Mouse (Mus musculus) embryonic facial prominence, embryonic 11.5 days (tissue): ENCODE measurements around the gene Sigmar1. TPM values are rescaled to one million over a fixed set of nuclear protein-coding genes. Genes with fewer than 3 reads are reported as not detected.

ENCODE experiments used
- ATAC-seq: fragments of 200-750 bp; cut with Nextera tagmentation; replicated peaks from 2 replicates; pipeline ENCODE4 v1.8.0; 2017; ENCODE audit warnings: low read depth; ENCODE audit not compliant: insufficient number of reproducible peaks, low FRiP score, low TSS enrichment
- DNase-seq: peaks from one replicate; pipeline ENCODE4 v3.0.0-alpha.2; 2015; ENCODE audit warnings: low spot score
- H3K27ac ChIP-seq: fragments of 300-500 bp; sonication (generic); replicated peaks from 2 replicates; pipeline ENCODE4 v1.5.1; 2014; ENCODE audit warnings: mild to moderate bottlenecking, low read depth, low read length, control low read depth
- H3K27me3 ChIP-seq: fragments of 300-500 bp; sonication (generic); 2 replicates; pipeline ENCODE4 v1.6.1; 2014; ENCODE audit warnings: mild to moderate bottlenecking, low read length, moderate library complexity, mixed read lengths; ENCODE audit not compliant: control insufficient read depth, insufficient read depth
- H3K36me3 ChIP-seq: fragments of 300-500 bp; sonication (generic); replicated peaks from 2 replicates; pipeline ENCODE4 v1.6.1; 2014; ENCODE audit warnings: low read depth, mild to moderate bottlenecking, low read length, moderate library complexity, mixed read lengths; ENCODE audit not compliant: control insufficient read depth, insufficient read depth
- H3K4me1 ChIP-seq: fragments of 300-500 bp; sonication (generic); 2 replicates; pipeline ENCODE4 v1.6.1; 2014; ENCODE audit warnings: low read length, mixed read lengths; ENCODE audit not compliant: control insufficient read depth, insufficient read depth
- H3K4me2 ChIP-seq: fragments of 300-500 bp; sonication (generic); 2 replicates; pipeline ENCODE4 v1.6.1; 2014; ENCODE audit warnings: low read depth, mild to moderate bottlenecking, control low read depth, low read length, moderate library complexity
- H3K4me3 ChIP-seq: fragments of 300-500 bp; sonication (generic); 2 replicates; pipeline ENCODE4 v1.5.1; 2014; ENCODE audit warnings: low read depth, low read length, control low read depth
- H3K9ac ChIP-seq: fragments of 300-500 bp; sonication (generic); replicated peaks from 2 replicates; pipeline ENCODE4 v1.6.1; 2014; ENCODE audit warnings: mild to moderate bottlenecking, control low read depth, low read length
- H3K9me3 ChIP-seq: fragments of 300-500 bp; sonication (generic); replicated peaks from 2 replicates; pipeline ENCODE4 v1.6.1; 2016; ENCODE audit warnings: mild to moderate bottlenecking, low read length, inconsistent platforms, mixed read lengths; ENCODE audit not compliant: control insufficient read depth
- whole genome bisulfite sequencing: fragments of 180-500 bp; shearing (Covaris S2); extraction: QIAGEN DNeasy Blood & Tissue Kit; methylation state at CpG from one replicate; pipeline ENCODE4 v1.1.7; 2014; 5-methylcytosine and 5-hydroxymethylcytosine counted together
- polyA plus RNA-seq: library from polyadenylated mRNA; unstranded; fragments of >200 nt; fragmentation: Nextera tagmentation; extraction: Ambion mirVana; gene quantifications from 2 replicates; pipeline ENCODE4 v1.2.1, GENCODE M21; 2014

Sigmar1 gene
- polyA plus RNA-seq, 1 experiment from 2014 or later: 73.4 TPM

DNA sequence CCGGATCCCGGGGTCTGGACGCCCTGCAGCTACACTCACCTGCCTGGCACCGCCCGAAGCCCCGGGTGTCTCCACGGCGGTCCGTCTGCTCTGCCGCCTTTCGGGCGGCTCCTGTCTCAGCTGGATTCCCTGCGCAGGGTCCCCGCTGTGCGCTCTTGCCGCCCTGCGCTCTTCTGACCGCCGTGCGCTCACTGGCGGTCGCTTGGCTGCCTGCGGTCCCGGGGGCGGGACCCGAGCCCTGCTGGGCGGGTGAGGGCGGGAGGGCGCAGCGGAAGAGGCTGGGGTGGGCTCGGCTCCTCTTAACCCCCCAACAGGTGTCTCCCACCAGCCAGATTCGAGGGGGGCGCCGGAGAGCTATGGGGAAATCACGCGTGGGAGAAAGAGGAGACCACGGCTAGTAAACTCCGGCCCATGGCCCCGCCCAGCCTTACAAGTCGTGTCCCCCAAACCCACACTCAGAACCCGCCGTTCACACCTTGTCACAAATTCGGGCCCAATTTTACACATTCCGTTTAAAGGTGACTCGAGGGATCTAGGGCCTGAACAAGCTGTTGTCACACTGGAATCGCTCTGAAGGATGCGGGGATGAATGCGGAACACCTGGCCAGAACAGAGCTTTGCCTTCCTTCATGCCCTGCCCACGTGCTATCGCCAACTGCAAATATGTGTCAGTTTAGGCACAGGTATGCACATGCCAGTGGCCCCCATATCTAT lies 24.7 kb downstream of the Sigmar1 start, which contains the start of gene Arid3c:
Gene Arid3c, minus strand, starts transcription at position 91 of the 714 bp plus-strand sequence.
- Histone ChIP-seq H3K27me3 (peaks cover 52% of the 10 kb centered on the region), H3K27ac (no peak within 1 kb of the TSS), H3K4me3 (peak within 1 kb of the TSS; percentile 29), H3K9me3 (no peaks in the 10 kb centered on the region), H3K36me3 (no peaks in the 10 kb centered on the region), H3K9ac (peak within 1 kb of the TSS; percentile 14), H3K4me1 (peaks cover 4% of the 10 kb centered on the region; the same call in 1 of the 2 replicates), H3K4me2 (peak within 1 kb of the TSS; percentile 81)
- DNase-seq (peak; percentile 47), ATAC-seq (no peak)
- 2% methylated on average over 50 of the region's 50 CpGs for WGBS

GRCm38 (mm10) chr4:41726826-41727621 lies 28.9 kb downstream of the Sigmar1 start:
- ATAC-seq: no peak
- 11% methylated on average over 20 of the region's 20 CpGs for WGBS
- Histone ChIP-seq H3K9ac (no peak overlapping the region; the same call in 1 of the 2 replicates), H3K9me3 (no peaks in the 10 kb centered on the region), H3K4me1 (peaks cover 6% of the 10 kb centered on the region), H3K27me3 (peaks cover 69% of the 10 kb centered on the region), H3K4me3 (no peak overlapping the region), H3K27ac (no peak overlapping the region), H3K36me3 (no peaks in the 10 kb centered on the region), H3K4me2 (no peak overlapping the region)
- no peak for DNase-seq

- Histone ChIP-seq H3K27ac (no peak within 1 kb of the TSS), H3K9me3 (no peaks in the 10 kb centered on the region), H3K4me3 (peak within 1 kb of the TSS; percentile 79), H3K4me2 (peak within 1 kb of the TSS; percentile 56), H3K36me3 (no peaks in the 10 kb centered on the region; the same call in 1 of the 2 replicates), H3K9ac (peak within 1 kb of the TSS; percentile 76), H3K27me3 (peaks cover 38% of the 10 kb centered on the region), H3K4me1 (peaks cover 3% of the 10 kb centered on the region; the same call in 1 of the 2 replicates)
- whole genome bisulfite sequencing: under 1% methylated on average over 27 of the region's 27 CpGs
- DNase-seq (peak; percentile 98), ATAC-seq (peak; percentile 88)
Observed at GRCm38 (mm10) chr4:41722918-41723351, 33.0 kb downstream of the Sigmar1 start, which contains the start of gene Dctn3. TSS of gene Dctn3 (minus strand) at chr4:41723170.

DNA sequence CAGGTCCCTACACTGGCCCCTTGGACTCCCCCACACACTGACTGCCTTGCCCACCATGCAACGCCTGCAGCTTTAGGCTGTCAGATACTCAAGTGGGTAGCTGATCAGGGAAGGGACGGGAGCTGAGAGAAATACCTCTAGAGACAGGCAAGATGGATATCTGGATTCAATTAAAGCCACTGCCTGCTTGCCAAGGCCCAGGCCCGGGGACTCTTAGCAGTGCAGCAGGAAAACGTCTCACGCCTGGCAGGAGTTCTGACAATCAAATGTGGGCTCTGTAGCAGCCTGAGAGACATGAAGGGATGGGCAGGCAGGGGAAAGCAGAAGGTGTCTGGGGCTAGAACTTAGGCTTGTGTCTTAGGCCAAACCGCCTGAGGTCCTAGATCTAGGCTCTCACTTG lies 39.1 kb downstream of the Sigmar1 start:
- DNase-seq: peak; percentile 63
- Histone ChIP-seq H3K36me3 (no peaks in the 10 kb centered on the region; the same call in 1 of the 2 replicates), H3K4me1 (peaks cover 10% of the 10 kb centered on the region; the same call in 1 of the 2 replicates), H3K4me2 (no peak overlapping the region), H3K9ac (no peak overlapping the region), H3K9me3 (no peaks in the 10 kb centered on the region), H3K27ac (no peak overlapping the region), H3K27me3 (no peaks in the 10 kb centered on the region), H3K4me3 (no peak overlapping the region)
- 43% methylated on average over 6 of the region's 6 CpGs for WGBS
- ATAC-seq: no peak; the same call in 1 of the 2 replicates

GRCm38 (mm10) chr4:41715596-41715995 lies 40.4 kb downstream of the Sigmar1 start:
- 90% methylated on average over 5 of the region's 5 CpGs for WGBS
- Histone ChIP-seq H3K4me3 (no peak overlapping the region), H3K9me3 (no peaks in the 10 kb centered on the region), H3K27me3 (no peaks in the 10 kb centered on the region), H3K9ac (no peak overlapping the region), H3K4me2 (no peak overlapping the region), H3K27ac (no peak overlapping the region), H3K4me1 (peaks cover 11% of the 10 kb centered on the region; the same call in 1 of the 2 replicates), H3K36me3 (no peaks in the 10 kb centered on the region; the same call in 1 of the 2 replicates)
- DNase-seq: peak; percentile 46
- ATAC-seq: no peak

DNA sequence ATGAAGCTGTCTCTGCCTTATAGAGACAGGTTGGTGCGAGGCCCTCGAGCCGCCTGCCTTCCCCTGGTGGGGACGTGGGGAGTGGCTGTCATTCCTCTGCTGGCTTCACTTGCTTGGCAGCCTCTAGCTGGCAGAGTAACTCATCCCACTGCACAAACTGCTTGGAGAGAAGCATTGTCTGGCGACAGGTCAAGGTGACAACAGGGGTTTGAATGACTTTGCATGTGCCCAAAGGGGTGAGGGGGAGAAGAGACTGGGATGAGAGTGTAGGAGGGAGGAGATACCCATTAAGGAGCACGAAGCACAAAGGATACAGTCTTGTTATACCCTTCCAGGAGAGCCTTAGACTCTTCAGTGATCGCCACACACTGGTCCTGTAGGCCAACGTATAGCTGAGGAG lies 40.9 kb downstream of the Sigmar1 start:
- Histone ChIP-seq H3K27me3 (no peaks in the 10 kb centered on the region), H3K4me3 (no peak overlapping the region), H3K9me3 (no peaks in the 10 kb centered on the region), H3K27ac (no peak overlapping the region), H3K4me1 (peaks cover 11% of the 10 kb centered on the region; the same call in 1 of the 2 replicates), H3K4me2 (no peak overlapping the region), H3K36me3 (no peaks in the 10 kb centered on the region), H3K9ac (no peak overlapping the region)
- ATAC-seq (no peak), DNase-seq (no peak)
- WGBS: 78% methylated on average over 8 of the region's 8 CpGs

DNA sequence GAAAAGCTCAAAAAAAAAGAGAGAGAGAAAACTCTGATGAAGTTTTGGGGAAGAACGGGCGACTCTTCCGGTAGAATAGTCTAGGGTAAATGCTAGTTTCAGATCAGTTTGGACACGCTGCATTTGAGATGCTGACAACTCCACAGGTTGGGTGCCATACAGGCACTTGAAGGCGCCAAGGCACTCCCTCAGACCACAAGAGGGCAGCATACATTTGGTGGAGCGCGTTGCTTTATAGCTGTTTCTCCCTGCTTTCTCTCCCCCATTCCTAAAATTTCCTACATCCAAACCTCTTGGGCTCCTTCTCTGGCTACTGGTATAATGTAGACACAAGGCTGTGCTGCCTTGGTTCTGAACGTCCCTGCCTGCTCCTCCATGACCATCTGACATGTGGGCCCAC lies 41.7 kb downstream of the Sigmar1 start:
- Histone ChIP-seq H3K27me3 (no peaks in the 10 kb centered on the region), H3K36me3 (no peaks in the 10 kb centered on the region), H3K9ac (no peak overlapping the region), H3K9me3 (no peaks in the 10 kb centered on the region), H3K4me2 (no peak overlapping the region; the same call in 1 of the 2 replicates), H3K4me1 (peaks cover 11% of the 10 kb centered on the region; the same call in 1 of the 2 replicates), H3K27ac (no peak overlapping the region), H3K4me3 (peak overlapping the region; percentile 79; the same call in 1 of the 2 replicates)
- DNase-seq (peak; percentile 86), ATAC-seq (no peak)
- WGBS: 13% methylated on average over 8 of the region's 8 CpGs
